Mouse (Mus musculus) splenic B cell, adult 2 months (primary cell): ENCODE measurements around the gene Tigd3.
"Not testable (repeated sequence)": the region's sequence is repeated elsewhere in the genome, so short reads cannot be mapped to it uniquely, and the experiment has no call there.

Experiments
- DNase-seq: peaks from one replicate; pipeline ENCODE4 v3.0.0-alpha.2; 2011; ENCODE audit warnings: low read depth, low spot score
- H3K27me3 ChIP-seq: 2 replicates; pipeline ENCODE4 v1.6.1; 2012; ENCODE audit warnings: mild to moderate bottlenecking, low read length, moderate library complexity, mixed read lengths; ENCODE audit not compliant: control insufficient read depth, poor library complexity, insufficient read depth, severe bottlenecking
- H3K36me3 ChIP-seq: 2 replicates; pipeline ENCODE4 v1.6.1; 2012; ENCODE audit warnings: mild to moderate bottlenecking, low read length, moderate library complexity, mixed read lengths; ENCODE audit not compliant: control insufficient read depth, poor library complexity, insufficient read depth, severe bottlenecking

The Tigd3 gene

GRCm38 (mm10) chr19:5893282-5894001, 507 bp downstream of the Tigd3 start:
- Histone ChIP-seq H3K27me3 (no peaks in the 10 kb centered on the region), H3K36me3 (peaks cover 5% of the 10 kb centered on the region)
- no peak for DNase-seq

- Histone ChIP-seq H3K36me3 (peaks cover 2% of the 10 kb centered on the region; the same call in 1 of the 2 replicates), H3K27me3 (no peaks in the 10 kb centered on the region)
- no peak for DNase-seq
These were observed 1.2 kb downstream of the Tigd3 start for GRCm38 (mm10) chr19:5892735-5893134.

- H3K36me3 ChIP-seq: peaks cover 2% of the 10 kb centered on the region; the same call in 1 of the 2 replicates
- DNase-seq: no peak
- H3K27me3 ChIP-seq: no peaks in the 10 kb centered on the region
These were observed 1.7 kb downstream of the Tigd3 start for GRCm38 (mm10) chr19:5892262-5892661.

GRCm38 (mm10) chr19:5891521-5892258, 2.3 kb downstream of the Tigd3 start:
- peaks cover 2% of the 10 kb centered on the region; the same call in 1 of the 2 replicates for H3K36me3 ChIP-seq
- no peaks in the 10 kb centered on the region for H3K27me3 ChIP-seq
- no peak for DNase-seq

GRCm38 (mm10) chr19:5889211-5889610, 4.7 kb downstream of the Tigd3 start:
- Histone ChIP-seq H3K27me3 (no peaks in the 10 kb centered on the region), H3K36me3 (no peaks in the 10 kb centered on the region)
- DNase-seq: no peak

- no peak for DNase-seq
- no peaks in the 10 kb centered on the region for H3K27me3 ChIP-seq
- H3K36me3 ChIP-seq: no peaks in the 10 kb centered on the region
These were observed 6.6 kb downstream of the Tigd3 start for GRCm38 (mm10) chr19:5887234-5887815.

GRCm38 (mm10) chr19:5885838-5886237, 8.1 kb downstream of the Tigd3 start:
- no peaks in the 10 kb centered on the region for H3K36me3 ChIP-seq
- DNase-seq: peak; percentile 47
- no peaks in the 10 kb centered on the region for H3K27me3 ChIP-seq

- DNase-seq: no peak
- Histone ChIP-seq H3K27me3 (no peaks in the 10 kb centered on the region), H3K36me3 (no peaks in the 10 kb centered on the region)
These were observed 10.0 kb downstream of the Tigd3 start for GRCm38 (mm10) chr19:5883935-5884334.

GRCm38 (mm10) chr19:5882079-5882478, 11.9 kb downstream of the Tigd3 start:
- DNase-seq, H3K27me3 ChIP-seq, H3K36me3 ChIP-seq: not testable (repeated sequence)

- Histone ChIP-seq H3K36me3 (no peaks in the 10 kb centered on the region), H3K27me3 (no peaks in the 10 kb centered on the region)
- no peak for DNase-seq
These were observed 12.8 kb downstream of the Tigd3 start for GRCm38 (mm10) chr19:5881155-5881554.

- H3K36me3 ChIP-seq: no peaks in the 10 kb centered on the region
- DNase-seq: no peak
- no peaks in the 10 kb centered on the region for H3K27me3 ChIP-seq
These were observed 14.2 kb downstream of the Tigd3 start for GRCm38 (mm10) chr19:5879735-5880134.

- DNase-seq: no peak
- Histone ChIP-seq H3K27me3 (no peaks in the 10 kb centered on the region), H3K36me3 (no peaks in the 10 kb centered on the region)
These were observed 15.0 kb downstream of the Tigd3 start for GRCm38 (mm10) chr19:5878916-5879315.

- H3K27me3 ChIP-seq: no peaks in the 10 kb centered on the region
- no peaks in the 10 kb centered on the region for H3K36me3 ChIP-seq
- DNase-seq: no peak
These were observed 15.6 kb downstream of the Tigd3 start for GRCm38 (mm10) chr19:5878362-5878722.

- H3K27me3 ChIP-seq: no peaks in the 10 kb centered on the region
- peak; percentile 78 for DNase-seq
- H3K36me3 ChIP-seq: no peaks in the 10 kb centered on the region
These were observed 16.2 kb downstream of the Tigd3 start, which contains the start of gene Slc25a45 for GRCm38 (mm10) chr19:5877618-5878361. TSS of gene Slc25a45 (plus strand) at chr19:5877808.
